Mouse (Mus musculus): ENCODE data around the gene Ift20.

The Ift20 gene

DNA sequence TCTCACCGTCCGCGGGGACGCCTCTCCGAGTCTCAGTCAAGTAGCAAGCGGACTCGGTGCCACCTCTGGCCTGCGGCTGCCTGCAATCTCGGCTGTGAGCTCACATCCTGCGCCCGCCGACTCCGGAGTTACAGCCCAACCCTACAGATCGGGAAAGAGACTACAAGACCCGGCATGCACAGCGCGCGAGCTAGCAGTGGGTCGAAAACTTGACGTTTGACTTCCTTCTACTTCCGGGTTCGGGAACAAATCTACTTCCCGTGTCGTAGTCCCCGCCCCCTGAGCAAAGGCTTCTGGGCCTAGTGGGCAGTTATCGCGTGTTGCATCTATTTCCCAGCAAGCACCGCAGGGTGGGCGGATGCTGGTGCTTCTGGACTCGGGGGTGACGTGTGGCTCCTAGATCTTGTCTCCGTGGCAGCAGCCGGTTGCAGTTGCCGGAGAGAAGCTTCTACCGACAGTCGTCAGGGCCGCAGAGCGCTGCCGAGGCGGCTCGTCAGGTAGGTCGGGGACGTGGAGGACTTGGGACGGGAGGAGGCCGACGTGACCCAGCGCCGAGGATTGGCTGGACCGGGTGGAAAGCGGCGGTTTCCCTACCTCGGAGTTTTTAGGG lies at the start of gene Ift20, which contains the start of gene Tnfaip1:
Ift20 (plus strand) TSS at position 282 of the 610 bp plus-strand sequence.
Tnfaip1 (minus strand) TSS at position 253 of the 610 bp plus-strand sequence.
- DNase-seq (ENCODE audit: low read depth, low spot score) = peak; percentile 98

DNA sequence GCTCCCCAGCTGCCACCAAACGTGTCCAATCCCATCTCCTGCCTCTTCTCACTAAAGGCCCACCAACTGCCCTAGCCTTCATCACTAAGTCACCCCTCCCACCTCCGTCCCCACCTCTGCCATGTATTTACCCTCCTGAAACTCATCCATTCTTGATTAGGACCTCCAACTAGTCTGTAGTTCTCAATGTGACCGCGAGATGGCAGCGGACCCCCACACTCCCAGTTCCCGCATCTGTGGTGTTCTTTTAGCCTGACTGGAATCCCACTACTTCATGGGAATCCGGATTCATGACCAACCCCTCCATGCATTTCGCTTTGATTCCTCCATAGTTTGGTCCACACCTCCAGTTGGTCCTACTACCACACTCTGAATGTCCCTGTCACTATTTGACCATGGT lies 48.0 kb upstream of the Ift20 start:
- no peak for DNase-seq (ENCODE audit: low read depth, low spot score)

DNA sequence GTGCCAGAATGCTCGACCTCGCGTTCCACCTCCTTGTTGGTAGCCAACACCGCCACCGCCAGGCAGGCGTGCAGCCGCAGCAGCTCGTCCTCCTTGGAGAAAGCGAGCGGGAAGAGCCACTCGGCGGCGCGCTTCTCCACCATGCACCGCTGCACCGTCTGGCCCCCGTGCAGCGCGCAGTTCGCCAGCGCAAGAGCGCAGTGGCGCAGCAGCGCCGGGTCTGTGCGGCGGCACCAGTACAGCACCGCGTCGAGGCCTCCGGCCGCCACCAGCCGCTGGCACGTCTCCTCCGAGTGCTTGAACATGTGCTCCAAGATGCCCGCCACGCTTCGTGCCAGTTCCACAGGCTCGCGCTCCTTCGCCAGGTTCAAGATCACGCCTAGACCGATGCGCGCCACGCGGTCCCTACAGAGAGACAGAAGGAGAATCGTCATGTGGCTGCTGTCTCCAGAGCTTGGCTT lies 45.4 kb upstream of the Ift20 start:
- no peak for DNase-seq (ENCODE audit: low read depth, low spot score)

DNA sequence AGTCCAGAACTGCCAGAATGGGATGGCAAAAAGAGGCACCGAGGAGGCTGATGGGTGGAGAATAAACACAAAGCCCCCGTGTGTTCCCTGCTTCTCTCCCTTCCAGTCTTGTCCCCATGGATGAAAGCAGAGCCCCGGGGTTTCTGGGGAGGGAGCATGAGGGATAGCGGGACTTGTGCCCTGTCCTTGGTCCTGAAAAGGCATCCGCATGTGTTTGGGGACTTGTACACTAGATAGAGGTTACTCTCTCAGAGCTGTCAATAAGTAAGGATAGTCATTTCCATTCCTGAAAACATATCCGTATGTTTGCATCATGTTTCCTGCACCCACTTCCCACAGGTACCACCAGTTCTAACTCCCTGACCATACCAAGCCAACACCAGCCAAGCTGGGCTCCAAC lies 40.3 kb upstream of the Ift20 start:
- DNase-seq (ENCODE audit: low read depth, low spot score) = no peak

DNA sequence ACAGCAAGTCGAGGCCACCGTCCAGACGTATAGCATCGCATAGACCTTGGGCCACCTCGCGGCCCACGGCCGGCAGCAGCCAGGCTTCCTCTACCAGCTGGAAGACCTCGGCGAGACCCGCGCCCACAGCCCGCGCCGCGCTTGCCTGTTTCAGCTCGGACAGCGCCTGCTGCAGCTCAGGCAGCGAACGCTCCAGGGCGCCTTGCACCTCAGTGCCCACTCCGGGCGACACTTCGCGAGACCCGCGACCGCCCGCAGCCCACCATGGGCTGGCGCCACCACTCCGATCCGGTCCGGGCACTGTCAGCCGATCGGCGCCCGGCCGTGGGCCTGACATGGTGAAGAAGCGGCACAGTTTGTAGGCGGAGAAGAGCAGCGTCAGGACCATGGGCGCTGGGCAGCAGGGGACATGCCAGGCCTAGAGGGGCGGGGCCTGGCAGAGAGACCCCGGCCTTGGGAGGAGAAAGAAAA lies 39.1 kb upstream of the Ift20 start:
- no peak for DNase-seq (ENCODE audit: low read depth, low spot score)

DNA sequence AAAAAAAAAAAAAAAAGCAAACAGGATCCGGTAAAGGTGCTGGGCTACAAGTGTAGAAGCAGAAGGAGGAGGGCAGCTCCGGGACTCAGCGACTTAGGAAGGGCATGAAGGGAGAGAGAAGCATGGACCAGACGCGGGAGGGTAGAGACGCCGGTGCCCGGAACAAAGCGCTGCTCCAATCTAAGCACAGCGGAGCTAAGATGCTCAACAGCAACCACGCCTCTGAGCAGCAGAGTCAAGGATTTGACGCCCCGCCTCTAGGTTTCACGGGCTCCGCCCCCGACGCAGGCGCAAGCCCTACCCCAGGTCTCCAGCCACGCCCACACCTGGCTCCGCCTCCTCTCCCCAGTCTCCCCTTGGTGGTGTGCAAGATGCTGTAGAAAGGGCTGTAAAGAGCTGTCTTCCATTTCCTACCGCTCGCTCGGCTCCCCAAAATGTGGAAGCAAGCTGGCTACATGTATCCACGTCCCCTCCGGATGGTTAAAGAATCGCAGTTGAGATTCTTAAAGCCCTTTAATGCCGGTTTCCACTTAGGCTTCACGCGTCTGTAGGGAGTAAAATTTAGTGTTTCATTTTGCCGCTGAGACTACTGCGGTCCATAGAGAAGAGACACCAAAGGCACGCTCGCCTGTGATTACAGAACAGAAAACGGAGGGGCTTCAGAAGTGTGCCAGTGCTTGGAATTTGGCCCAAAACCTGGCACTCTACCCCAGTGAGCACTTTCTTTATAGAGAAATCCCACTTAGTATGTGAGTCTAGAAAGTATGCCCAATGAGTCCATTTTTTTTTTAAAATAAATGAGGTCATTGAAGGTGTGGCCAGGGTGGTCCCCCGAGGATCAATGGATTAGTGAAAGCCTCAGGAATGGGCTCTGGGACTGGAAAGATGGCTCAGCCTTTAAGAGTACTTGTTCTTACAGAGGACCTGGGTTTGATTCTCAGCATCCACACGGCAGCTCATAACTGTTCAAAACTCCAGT lies 38.3 kb upstream of the Ift20 start, which contains the start of gene Sarm1:
Sarm1 (minus strand) TSS at position 211 of the 979 bp plus-strand sequence.
- peak; percentile 91 for DNase-seq (ENCODE audit: low read depth, low spot score)

DNA sequence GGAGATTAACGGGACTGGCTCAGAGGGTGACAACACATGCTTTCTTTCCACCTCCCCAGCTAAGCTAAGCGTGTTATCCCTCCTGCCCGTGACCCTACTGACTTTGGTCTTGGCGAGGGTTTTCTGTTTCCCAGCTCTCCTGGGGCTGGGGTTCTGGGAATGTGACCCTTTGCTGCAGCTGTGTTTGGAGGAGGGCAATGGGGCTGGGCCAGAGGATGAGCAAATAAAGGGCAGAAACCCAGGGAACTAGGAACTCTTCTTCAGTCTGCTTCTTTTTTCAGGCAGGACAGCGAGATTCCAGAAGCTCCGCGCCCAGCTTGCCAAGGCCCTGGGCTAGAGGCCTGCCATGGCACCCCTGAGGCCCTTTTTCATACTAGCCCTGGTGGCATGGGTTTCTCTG lies 37.2 kb upstream of the Ift20 start, which contains the start of gene Vtn:
Vtn (plus strand) TSS at position 88 of the 400 bp plus-strand sequence.
- no peak for DNase-seq (ENCODE audit: low read depth, low spot score)

DNA sequence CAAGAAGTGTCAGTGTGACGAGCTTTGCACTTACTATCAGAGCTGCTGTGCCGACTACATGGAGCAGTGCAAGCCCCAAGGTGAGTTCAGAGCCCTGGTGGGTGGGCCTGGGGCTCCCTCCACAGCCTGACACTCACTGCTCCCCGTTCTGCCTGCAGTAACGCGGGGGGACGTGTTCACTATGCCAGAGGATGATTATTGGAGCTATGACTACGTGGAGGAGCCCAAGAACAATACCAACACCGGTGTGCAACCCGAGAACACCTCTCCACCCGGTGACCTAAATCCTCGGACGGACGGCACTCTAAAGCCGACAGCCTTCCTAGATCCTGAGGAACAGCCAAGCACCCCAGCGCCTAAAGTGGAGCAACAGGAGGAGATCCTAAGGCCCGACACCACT lies 36.6 kb upstream of the Ift20 start:
- no peak for DNase-seq (ENCODE audit: low read depth, low spot score)

DNA sequence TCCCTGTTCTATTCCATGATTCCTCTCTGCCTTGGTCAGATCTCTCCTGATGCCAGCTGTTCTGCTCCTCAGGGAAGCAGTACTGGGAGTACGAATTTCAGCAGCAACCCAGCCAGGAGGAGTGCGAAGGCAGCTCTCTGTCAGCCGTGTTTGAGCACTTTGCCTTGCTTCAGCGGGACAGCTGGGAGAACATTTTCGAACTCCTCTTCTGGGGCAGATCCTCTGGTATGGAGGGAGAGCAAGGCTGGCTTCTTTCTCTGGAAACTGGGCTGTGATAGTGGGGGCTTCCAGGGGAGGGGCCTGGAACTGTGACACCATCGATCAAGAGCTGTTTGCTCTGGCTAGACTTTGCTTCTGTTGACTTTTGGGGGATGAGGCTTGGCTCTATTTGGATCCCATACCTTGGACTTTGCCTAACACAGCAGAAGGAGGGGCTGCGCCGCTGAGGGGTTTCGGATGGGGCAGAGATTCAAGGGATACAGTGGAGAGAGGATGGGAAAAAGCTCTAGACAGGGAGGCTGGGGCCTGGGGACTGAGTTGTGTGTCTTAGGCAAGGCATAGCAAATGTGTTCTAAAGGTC lies 35.4 kb upstream of the Ift20 start:
- no peak for DNase-seq (ENCODE audit: low read depth, low spot score)

DNA sequence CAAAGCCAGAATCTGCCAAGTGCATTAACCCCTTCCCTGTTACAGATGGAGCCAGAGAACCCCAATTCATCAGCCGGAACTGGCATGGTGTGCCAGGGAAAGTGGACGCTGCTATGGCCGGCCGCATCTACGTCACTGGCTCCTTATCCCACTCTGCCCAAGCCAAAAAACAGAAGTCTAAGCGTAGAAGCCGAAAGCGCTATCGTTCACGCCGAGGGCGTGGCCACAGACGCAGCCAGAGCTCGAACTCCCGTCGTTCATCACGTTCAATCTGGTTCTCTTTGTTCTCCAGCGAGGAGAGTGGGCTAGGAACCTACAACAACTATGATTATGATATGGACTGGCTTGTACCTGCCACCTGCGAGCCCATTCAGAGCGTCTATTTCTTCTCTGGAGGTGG lies 34.6 kb upstream of the Ift20 start:
- no peak for DNase-seq (ENCODE audit: low read depth, low spot score)

DNA sequence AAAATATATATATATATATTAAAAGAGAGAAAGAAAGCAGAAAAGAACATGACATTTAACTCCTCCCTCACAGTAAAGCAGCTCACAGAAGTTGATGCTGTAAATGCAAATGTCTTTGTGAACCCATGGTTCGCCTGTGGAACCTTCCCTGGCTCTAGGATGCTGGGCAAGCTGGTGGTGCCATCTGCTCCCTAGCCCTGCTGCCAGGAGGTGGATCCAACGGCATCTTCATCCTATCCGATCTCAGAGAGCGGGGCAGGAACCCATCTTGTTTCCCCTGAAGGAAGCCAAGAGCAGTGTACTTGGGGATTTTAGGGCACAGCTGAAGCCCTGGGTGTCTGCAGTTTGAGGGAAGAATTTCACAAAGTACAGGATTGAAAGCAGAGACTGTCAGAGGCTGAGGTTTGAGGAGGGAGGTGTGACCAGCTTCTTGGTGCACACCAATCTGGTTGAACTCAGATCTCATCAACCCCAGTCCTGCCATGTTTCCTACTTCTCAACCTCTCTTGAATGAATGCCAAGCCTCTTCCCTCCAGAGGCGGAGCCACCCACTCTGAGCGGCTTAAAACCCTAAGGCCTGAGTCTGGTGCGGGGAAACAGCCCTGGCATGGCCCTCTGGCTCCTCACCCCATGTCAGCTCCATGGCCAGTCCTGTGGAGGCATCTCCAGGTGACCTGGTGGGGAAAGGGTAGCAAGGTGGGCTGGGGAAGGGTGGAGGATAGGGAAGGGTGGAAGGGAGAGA lies 33.1 kb upstream of the Ift20 start, which contains the start of gene Sebox:
Sebox (plus strand) TSS at position 539 of the 742 bp plus-strand sequence.
- no peak for DNase-seq (ENCODE audit: low read depth, low spot score)

DNA sequence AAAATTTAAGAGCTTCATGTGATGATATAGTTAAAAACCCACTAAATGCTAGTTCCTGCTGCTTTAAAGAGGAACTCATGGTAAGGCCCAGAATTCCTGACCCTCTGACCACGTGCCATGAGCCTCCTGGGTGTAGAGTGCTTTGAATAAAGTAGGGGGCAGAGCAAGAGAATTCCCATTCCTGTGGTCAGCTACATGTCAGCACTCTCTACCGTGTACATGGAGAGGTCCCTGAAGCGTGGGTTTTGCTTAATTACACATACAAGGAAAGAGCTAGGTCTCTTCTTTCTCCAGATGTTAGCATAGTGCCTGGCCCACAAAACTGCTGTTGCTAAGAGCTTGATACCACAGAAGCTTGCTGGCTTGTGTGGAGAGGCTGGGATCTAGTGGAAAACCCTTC lies 30.7 kb upstream of the Ift20 start:
- DNase-seq (ENCODE audit: low read depth, low spot score) = no peak

DNA sequence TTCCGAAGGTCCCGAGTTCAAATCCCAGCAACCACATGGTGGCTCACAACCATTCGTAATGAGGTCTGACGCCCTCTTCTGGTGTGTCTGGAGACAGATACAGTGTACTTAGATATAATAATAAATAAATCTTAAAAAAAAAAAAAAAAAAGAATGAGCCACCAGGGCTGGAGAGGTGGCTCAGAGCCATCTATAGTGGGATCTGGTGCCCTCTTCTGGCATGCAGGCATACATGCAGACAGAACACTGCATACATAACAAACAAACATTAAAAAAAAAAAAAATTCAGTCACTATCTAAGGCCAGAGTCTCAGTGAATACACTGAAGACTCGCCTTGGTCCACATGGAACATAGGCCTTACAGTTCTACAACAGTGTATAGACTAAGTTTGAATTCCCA lies 27.0 kb upstream of the Ift20 start:
- DNase-seq (ENCODE audit: low read depth, low spot score) = no peak

DNA sequence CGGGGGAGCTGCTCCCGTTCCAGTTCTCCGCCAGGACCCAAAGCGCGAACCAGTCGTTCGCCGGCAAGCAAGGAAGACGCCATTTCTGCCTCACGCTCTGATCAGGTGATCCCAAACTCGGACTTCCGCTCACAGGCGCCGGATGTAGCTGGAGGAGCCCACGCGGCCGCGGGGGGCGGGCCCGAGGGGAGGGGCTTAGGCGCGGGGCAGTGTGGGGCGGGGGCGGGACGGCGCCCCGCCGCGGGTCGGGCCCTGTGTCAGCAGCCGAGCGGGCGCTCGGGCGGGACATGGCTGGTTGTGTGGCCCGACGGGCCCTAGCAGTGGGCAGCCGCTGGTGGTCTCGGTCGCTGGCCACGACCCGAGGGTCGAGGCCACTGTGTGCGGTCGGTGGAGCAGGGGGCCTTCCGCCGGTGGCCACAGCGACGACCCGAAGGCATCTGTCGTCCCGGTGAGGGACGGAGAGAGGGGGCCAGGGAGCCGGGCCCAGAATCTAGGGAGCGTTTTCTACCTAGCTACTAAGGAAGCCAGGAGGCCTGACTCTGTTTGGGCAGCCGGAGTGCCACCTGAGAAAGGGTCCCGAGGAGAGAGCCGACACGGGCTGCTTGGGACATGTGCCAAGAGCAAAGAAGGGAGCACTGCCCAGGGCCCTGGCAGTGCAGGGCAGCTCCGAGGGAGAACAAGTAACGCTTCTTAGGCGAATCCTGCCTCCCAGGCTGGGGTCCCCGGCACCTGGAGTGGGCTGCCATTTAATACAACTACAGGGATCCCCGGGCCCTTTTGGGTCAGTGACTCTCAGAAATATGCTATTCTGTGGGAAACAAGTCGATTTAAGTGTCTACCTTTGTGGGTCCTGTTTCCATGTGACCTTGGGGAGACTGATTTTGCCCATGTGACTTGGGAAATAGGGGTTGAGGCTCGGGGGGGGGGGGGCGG lies 23.9 kb upstream of the Ift20 start, which contains the start of the genes Tmem199 and Poldip2:
Tmem199 (minus strand) TSS at position 148 of the 933 bp plus-strand sequence.
Poldip2 (plus strand) TSS at position 169 of the 933 bp plus-strand sequence.
- peak; percentile 88 for DNase-seq (ENCODE audit: low read depth, low spot score)

DNA sequence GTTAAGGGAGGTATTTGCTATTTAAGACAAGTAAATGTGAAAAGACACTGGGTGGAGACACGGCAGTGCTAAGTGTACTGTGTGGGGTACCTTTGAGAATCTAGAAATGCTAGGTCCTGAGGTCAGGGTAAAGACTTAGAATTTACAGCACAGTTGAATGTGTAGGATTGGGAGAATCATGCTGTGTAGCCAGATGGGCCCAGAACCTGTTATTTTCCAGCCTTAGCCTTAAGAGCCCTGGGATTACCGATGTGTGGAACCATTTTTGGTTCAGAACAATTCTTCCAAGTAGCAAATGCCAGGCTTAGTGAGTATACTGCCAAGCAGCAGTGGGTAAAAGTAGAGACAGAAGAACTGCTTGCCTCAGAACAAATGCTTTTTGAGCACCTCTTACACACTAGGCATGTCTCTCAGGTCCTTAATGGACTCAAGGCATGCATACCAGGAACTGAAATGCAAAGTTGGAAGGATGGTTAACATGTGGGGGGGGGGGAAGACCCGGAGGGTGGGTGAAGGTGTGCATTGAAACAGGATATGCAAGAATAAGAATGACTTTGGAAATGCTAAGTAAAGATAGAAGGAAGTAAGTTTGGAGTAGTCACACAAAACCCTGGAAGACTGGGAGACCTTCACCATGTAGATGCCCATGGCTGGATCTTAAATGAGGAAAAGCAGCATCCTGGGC lies 22.9 kb upstream of the Ift20 start:
- no peak for DNase-seq (ENCODE audit: low read depth, low spot score)

DNA sequence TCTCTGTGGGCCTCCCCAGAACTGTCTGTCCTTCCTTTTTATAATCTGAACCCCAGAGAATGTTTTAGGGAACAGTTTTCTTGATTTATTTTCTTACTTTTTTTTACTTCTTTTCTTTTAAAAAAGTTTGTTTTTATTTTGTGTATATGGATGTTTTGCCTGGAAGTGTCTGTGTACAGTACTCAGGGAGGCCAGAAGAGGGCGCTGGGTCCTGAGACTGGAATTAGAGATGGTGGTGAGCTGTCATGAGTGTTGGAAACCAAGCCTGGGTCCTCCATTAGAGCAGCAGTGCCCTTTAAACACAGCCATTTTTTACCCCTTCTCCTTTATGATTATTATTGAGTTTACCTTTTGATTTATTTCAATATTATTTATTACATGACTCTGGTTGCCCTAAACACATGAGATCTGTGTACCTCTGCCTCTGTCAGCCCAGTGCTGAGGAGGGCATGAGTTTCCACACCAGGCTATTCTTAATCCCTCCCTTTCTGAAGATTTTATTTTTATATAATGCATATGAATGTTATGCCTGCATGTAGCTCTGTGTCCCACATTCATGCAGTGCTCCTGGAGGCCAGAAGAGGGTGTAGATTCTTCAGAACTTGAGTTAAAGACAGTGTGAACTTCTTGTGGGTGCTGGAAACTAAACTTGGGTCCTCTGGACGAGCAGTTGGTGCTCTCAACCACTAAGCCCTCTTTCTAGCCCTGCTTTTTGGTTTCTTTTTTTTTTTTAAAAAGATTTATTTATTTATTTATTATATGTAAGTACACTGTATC lies 20.4 kb upstream of the Ift20 start:
- DNase-seq (ENCODE audit: low read depth, low spot score) = no peak

DNA sequence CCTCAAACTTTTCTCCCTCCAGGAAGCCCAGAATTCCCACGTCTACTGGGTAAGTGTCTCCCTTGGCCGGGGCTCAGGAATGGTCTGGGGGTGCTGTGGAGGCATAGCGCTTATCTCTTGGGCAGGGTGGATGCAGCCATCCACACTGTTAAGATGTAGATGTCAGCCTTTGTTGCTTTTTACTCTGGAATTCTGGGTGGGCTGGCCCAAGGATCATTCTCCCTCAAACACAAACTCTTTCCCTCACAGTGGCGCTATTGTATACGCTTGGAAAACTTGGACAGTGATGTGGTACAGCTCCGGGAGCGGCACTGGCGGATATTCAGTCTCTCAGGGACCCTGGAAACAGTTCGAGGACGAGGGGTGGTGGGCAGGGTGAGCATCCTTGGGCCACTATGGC lies 17.2 kb upstream of the Ift20 start:
- DNase-seq (ENCODE audit: low read depth, low spot score) = no peak

DNA sequence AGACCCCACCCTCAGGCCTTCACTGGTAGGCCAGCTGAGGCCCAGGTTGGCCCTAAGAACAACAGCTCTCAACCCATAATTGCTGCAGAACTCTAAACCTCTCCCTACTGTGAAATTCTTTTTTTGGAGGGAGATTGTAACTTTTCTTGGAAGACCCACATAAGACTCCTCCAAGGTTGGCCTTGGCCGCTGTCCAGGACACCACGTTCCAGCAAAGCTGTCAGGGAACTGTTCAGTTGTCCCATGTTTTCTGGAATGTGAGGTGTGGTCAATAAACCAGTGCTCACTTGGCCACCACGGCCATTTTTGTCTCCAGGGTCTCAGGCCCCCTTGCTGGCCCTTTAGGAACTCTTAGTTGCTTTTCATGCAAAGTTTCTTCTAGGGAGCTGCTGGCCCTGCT lies 14.3 kb upstream of the Ift20 start:
- no peak for DNase-seq (ENCODE audit: low read depth, low spot score)

Data from embryo, embryonic 11.5 days (tissue).